Mouse (Mus musculus) embryo, embryonic 11 days (tissue): Measurements from ENCODE around the gene Cnga2.
A peak's percentile ranks its signal among the peaks of the same experiment; 100 is the strongest.
"Not testable (repeated sequence)": the region's sequence is repeated elsewhere in the genome, so short reads cannot be mapped to it uniquely, and the experiment has no call there.

Experiments
- DNase-seq: peaks from one replicate; pipeline ENCODE4 v3.0.0-alpha.2; 2015

Cnga2 gene

DNA sequence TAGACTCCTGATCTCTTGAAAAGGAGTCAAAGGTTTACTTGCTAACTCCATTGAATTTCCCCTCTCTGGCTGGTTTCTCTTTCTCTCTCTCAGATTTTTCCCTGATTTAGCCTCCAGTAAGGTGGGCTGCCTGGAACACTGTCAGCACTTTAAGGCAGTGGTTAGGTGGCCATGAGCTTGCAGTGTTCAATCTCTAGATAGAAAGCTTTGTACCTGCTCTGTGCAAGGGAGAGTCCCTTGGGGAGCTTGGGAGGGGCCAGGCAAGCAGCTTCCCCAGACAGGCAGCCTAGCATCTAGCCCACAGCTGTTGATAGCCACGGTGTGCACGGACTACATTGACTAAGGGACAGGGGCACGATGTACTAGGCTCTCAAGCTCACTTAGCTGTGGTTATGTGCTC is at the start of gene Cnga2:
Gene Cnga2 (plus strand): TSS at position 301 of the 400 bp plus-strand sequence.
- no peak for DNase-seq

GRCm38 (mm10) chrX:71946631-71947030 is 45.0 kb upstream of the Cnga2 start:
- peak; percentile 58 for DNase-seq

DNA sequence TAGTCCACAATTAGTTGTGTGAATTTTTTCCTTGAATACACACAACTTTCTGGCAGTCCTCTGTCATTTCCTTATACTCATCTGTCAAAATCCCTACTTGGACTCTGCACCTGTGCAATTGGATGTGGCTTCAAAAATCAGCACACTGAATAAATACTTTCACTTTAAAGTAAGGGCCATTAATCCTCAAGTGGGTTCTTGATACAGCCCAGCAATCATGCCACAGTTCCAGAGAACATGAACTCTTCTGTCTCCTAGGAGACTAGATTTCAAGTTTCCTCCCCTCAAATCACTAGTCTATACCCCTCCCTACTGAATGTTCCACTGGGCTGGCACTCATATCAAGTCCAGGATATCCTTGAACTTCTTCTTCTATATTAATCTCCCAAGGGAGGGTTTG is 33.3 kb upstream of the Cnga2 start:
- DNase-seq = no peak

DNA sequence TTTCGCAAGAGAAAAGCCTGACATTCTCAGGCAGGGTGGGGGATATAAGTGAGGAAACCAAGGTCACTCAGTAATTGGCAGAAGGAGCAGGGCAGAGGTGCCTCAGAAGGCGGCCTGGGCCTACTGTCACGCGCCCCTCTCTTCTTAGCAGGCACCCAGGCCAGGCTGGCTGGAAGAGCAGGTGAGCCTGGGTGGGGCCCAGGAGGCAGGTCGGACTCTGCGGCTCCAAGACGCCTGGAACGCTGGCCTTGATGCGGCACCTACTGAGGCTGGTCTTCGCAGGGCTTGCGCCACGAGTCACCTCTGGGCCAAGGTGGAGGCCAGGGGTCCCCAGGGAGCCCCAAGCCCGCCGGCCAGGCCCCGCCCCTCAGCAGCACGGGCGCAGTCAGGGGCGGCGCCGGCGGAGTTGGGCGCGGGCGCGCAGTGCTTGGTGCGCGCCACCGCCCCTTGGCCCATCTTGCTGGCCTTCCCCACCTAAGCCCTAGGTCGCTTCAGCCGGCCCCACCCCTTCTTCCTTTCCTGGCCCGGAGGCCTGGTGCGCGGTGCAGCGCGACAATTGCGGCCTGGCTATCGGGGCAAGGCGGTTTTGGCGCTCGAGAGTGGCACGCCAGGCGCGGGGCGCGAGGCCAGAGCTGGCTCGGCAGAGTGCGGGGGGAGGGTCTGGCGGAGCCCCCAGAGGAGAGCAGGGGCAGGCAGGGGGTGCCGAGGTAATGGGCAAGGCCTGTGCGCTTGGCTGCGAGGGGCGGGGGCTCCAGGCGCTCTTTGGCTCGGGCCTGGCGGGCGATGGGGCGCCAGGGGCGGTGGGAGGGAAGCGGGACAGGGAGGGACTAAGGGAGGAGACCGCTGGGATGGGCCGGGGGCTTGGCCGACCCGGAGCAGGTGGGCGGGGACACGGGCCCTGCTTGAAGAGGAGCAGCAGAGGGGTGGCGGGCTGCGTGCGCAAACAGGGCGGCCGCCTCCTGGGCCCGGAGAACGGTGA is 29.3 kb upstream of the Cnga2 start, which contains the start of gene Prrg3:
Gene Prrg3 (plus strand): TSS at position 552 of the 979 bp plus-strand sequence.
- DNase-seq = peak; percentile 79

DNA sequence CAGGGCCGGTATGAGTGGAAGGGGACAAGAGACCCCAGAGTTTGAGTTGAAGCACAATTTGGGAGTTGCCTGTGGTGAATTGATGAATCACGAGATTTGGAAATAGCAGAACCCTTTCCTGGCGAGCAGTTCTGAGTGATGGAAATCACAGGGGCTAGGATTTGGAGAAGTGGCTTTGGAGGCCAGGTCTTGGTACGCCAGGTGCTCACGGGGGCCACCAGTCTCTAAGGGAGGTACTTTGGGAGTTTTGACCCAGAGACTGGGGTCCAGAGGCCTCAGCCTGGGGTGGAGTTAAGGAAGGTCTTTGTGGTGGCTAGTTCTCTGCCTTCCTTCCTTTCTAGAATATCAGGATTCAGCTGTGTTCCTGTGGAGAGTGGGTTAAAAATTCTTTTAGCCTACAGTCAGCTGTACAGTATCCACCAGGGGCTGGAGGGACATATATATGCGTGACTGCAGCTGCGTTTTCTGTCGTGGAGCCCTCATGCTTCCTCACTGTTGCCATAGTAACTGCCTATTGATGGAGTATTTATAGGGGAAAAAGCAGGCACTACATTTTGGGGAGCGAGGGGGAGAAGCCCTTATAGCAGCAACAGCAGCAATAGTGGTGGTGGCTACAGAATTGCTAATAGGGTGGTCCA is 28.3 kb upstream of the Cnga2 start:
- DNase-seq = peak; percentile 5

DNA sequence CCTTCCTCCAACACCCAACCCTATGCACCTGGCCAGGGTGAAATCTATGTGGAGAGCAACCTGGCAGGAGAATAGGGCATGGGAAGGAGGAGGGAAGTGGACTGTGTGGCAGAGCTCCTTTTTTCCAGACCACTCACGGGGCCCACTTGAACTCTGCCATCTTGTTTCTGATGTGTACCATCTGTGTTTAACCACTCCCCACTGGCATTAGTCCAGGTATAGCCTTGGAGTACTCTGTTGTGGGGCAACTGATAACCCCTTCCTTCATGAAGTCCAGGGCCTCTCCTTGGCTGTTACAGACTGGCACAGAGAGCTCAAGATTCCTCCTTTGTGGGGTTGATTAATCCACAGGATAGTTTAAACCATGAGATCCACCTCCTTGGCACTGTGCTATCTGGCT is 23.4 kb upstream of the Cnga2 start:
- no peak for DNase-seq

- DNase-seq = no peak
Observed at GRCm38 (mm10) chrX:71968816-71969215, 22.8 kb upstream of the Cnga2 start.

GRCm38 (mm10) chrX:71971325-71971724 is 20.3 kb upstream of the Cnga2 start:
- DNase-seq = no peak

- no peak for DNase-seq
Observed at GRCm38 (mm10) chrX:71972686-71973085, 19.0 kb upstream of the Cnga2 start, which contains the start of gene Fate1. TSS of gene Fate1 (plus strand) at chrX:71972986.

- not testable (repeated sequence) for DNase-seq
Observed at GRCm38 (mm10) chrX:71977681-71978080, 14.0 kb upstream of the Cnga2 start.

GRCm38 (mm10) chrX:71980443-71980842 is 11.2 kb upstream of the Cnga2 start:
- DNase-seq = no peak

- DNase-seq = no peak
Observed at GRCm38 (mm10) chrX:71981322-71981721, 10.3 kb upstream of the Cnga2 start.

GRCm38 (mm10) chrX:71983205-71983604 is 8.4 kb upstream of the Cnga2 start:
- no peak for DNase-seq

- DNase-seq = peak; percentile 4
Observed at GRCm38 (mm10) chrX:71983775-71984174, 7.9 kb upstream of the Cnga2 start.

- DNase-seq = no peak
Observed at GRCm38 (mm10) chrX:71995972-71996371, 4.3 kb downstream of the Cnga2 start.

DNA sequence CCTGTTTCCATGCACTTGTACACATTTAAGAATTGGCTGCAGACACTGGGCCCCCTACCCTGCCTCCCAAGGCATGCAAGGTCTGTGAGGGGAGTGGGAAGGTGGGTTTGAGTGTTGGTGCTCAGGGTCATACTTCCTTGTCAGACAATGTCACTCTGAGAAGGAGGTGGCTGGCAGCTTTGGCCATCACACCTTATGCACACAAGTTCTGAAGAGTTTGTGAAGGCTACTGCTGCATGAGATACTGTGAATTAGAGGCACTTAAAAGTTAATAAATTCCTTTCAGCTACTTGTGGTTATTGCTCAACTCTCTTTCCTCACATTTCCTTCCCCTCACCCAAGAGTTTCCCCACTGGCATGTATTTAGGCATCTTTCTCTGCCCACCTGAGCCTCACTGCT is 18.3 kb downstream of the Cnga2 start:
- DNase-seq = no peak

- DNase-seq = no peak
Observed at GRCm38 (mm10) chrX:72012236-72012635, 20.6 kb downstream of the Cnga2 start.

DNA sequence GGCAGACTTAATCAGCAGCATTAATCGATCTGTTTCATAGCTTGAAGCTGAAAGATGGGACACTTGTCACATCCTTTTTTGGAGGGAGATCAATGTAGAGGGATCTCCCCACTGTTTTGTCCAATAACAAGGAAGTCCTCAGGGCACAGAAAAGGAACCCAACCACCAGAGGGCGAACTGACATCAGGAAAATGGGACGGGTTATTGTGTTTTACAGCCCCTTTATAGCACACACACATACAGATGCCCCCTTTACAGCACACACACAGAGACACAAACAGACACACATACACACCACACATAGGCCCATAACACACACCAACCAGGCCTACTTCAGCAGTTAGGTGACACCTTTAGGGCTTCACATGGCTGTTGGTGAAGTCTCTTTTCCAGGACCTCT is 21.2 kb downstream of the Cnga2 start:
- peak; percentile 23 for DNase-seq

DNA sequence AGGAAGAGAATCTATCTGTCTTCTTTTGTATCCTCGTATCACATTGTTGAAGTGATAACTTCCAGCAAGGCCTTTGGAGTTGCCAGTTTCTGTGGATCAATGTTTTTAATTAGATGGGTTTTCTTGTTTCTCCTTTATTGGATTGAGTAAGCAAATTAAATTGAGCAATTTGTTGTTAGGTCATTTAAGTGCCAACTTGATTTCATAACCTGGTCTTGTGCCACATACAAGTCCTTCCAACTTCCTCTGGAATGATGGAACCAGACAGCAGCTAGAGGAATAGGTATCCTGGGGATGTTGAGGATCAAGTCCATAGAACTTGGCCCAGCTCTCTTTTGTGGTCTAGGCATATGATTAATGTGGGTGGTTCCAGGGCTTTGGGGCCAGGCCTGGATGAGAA is 30.6 kb downstream of the Cnga2 start:
- DNase-seq = no peak

- DNase-seq = peak; percentile 65
Observed at GRCm38 (mm10) chrX:72022750-72023398, 31.2 kb downstream of the Cnga2 start.

DNA sequence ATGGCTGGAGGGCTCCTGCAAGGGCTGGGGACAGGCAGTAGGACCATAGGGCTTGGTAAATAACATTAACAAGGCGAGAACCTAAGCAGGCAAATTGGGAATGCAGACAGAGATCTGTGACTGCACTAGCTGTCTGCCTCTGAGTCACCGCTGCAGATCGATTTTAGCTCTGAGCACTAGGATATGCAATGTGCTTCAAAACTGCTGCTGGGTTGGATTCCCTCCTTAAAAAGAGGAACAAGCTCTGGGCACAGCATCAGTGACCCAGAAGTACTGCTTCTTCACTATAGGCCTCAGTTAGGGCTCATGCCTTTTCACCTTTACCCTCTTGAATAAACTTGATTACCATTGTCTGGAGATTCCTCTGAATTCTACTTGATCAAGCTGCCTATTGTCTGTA is 31.9 kb downstream of the Cnga2 start:
- no peak for DNase-seq

- DNase-seq = no peak
Observed at GRCm38 (mm10) chrX:72044056-72044455, 52.4 kb downstream of the Cnga2 start.

DNA sequence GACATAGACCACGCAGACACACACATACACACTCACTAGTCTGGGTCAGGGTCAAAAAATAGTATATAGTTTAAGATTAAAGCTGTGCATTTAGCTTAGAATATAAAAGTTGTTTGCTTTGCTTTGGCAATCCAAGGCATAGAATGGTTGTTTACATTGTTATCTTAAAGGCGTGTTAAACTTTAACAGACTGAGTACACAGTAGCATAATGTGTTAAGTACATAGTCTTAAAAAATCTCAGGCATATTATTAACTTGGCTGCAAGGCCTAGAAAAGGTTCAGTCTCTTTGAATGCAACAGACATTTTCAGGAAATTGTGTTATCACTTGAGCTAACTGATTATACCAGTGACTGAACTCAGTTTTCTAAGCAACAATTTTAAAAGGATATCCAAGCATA is 56.3 kb downstream of the Cnga2 start:
- no peak for DNase-seq
